In the genomic region with DNA sequence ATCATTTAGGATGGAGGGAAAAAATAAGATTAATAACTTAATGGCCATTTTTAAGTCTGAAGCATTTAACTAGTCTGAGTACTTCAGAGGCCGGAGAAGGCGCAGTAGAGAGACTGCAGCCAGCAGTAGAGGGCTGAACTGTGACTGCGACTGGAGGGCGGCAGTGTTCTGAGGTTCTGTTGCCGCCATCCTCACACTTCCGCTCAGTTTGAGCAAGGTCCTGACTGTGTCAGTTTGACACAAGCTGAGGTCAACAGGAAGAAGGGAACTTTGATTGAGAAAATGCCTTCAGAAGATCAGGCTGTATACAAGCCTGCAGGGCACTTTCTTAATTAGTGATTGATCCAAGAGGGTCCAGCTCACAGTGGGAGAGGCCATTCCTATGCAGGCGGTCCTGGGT, we compare ENCODE assay signal across 21 mouse cellular contexts.
DNase-seq lines count a peak whose midpoint lies in the region; ATAC-seq and TF ChIP-seq lines count a peak whose summit lies in the region.
"Had no signal": no experiment of that assay in that cellular context is flagged by ENCODE, and none has a peak within 500 bp of the region (broad histone marks: within the 10 kb centered on the region; RNA-seq: fewer than 3 reads in every experiment).

No protein-coding gene starts in this region.

- no peak overlapping the region for H3K27ac ChIP-seq in midbrain, postnatal 0 days (ENCODE audit: low read depth, low read length)
- H3K27ac ChIP-seq: embryonic facial prominence, embryonic 10.5 days; embryonic facial prominence, embryonic 13.5 days; forebrain, embryonic 12.5 days; forebrain, embryonic 15.5 days; hindbrain, embryonic 10.5 days; hindbrain, embryonic 13.5 days had no signal

- H3K4me2 ChIP-seq in midbrain, postnatal 0 days (ENCODE audit: low read depth, low read length, poor library complexity, severe bottlenecking) = no peak overlapping the region
- H3K4me2 ChIP-seq: embryonic facial prominence, embryonic 13.5 days; forebrain, embryonic 12.5 days; forebrain, embryonic 15.5 days; heart, embryonic 11.5 days; hindbrain, embryonic 13.5 days had no signal

- no peaks in the 10 kb centered on the region for H3K36me3 ChIP-seq in midbrain, postnatal 0 days (ENCODE audit: insufficient read depth, low read length)
- H3K36me3 ChIP-seq: embryonic facial prominence, embryonic 10.5 days; embryonic facial prominence, embryonic 13.5 days; forebrain, embryonic 12.5 days; hindbrain, embryonic 10.5 days; hindbrain, embryonic 13.5 days had no signal

- no peak for TF ChIP-seq CTCF in midbrain, postnatal 0 days (IDR thresholded peaks at IDR 0.05)

- no peak for ATAC-seq in CD4-positive, CD25-positive, alpha-beta regulatory T cell, adult 4 months
- ATAC-seq in midbrain, postnatal 0 days (ENCODE audit: low FRiP score) = no peak
- ATAC-seq: forebrain, embryonic 15.5 days; hindbrain, embryonic 16.5 days had no signal

- DNase-seq in CD4-positive, CD25-positive, alpha-beta regulatory T cell, adult 2 months (ENCODE audit: low read depth, low spot score) = peak; percentile 9
- peak; percentile 13 for DNase-seq in kidney, adult 9 months
- DNase-seq in kidney, adult 18-20 months = no peak
- DNase-seq in retina, embryonic 14.5 days (ENCODE audit: low spot score) = peak; percentile 3
- no peak for DNase-seq in retina, postnatal 1 day
- DNase-seq in midbrain, postnatal 0 days (ENCODE audit: low spot score) = no peak
- DNase-seq: adrenal gland, postnatal 10 days; cerebellum, adult 18-20 months; cerebellum, adult 9-10 months; cerebellum, postnatal 14 days; gastrocnemius, postnatal 36 days had no signal

- H3K27me3 ChIP-seq in midbrain, postnatal 0 days (ENCODE audit: insufficient read depth, low read length) = no peaks in the 10 kb centered on the region
- H3K27me3 ChIP-seq: embryonic facial prominence, embryonic 13.5 days; forebrain, embryonic 12.5 days; forebrain, embryonic 15.5 days; hindbrain, embryonic 13.5 days had no signal

- H3K9ac ChIP-seq in midbrain, postnatal 0 days (replicated peaks; ENCODE audit: low read length, poor library complexity, severe bottlenecking) = no peak overlapping the region
- H3K9ac ChIP-seq: embryonic facial prominence, embryonic 13.5 days; forebrain, embryonic 12.5 days; forebrain, embryonic 15.5 days; hindbrain, embryonic 13.5 days had no signal

- H3K4me3 ChIP-seq in midbrain, postnatal 0 days (ENCODE audit: low read depth, low read length) = no peak overlapping the region
- H3K4me3 ChIP-seq: embryonic facial prominence, embryonic 10.5 days; embryonic facial prominence, embryonic 13.5 days; erythroblast, embryonic 14.5 days; forebrain, embryonic 12.5 days; forebrain, embryonic 15.5 days; hindbrain, embryonic 10.5 days; hindbrain, embryonic 13.5 days had no signal

- H3K4me1 ChIP-seq in midbrain, postnatal 0 days (ENCODE audit: insufficient read depth, low read length) = no peaks in the 10 kb centered on the region
- H3K4me1 ChIP-seq: embryonic facial prominence, embryonic 13.5 days had no signal

- H3K9me3 ChIP-seq in midbrain, postnatal 0 days (ENCODE audit: low read length) = no peaks in the 10 kb centered on the region
- H3K9me3 ChIP-seq: embryonic facial prominence, embryonic 10.5 days; embryonic facial prominence, embryonic 13.5 days; forebrain, embryonic 12.5 days; forebrain, embryonic 15.5 days; hindbrain, embryonic 10.5 days; hindbrain, embryonic 13.5 days had no signal

- 83% methylated on average over 7 of the region's 7 CpGs for WGBS in midbrain, postnatal 0 days

Comparison
In these comparisons a context has a peak if more than half of its experiments do, and no peak if none do; other contexts are left out.
1. DNase-seq: peak in CD4-positive, CD25-positive, alpha-beta regulatory T cell, adult 2 months (single experiment), kidney, adult 9 months (single experiment) and retina, embryonic 14.5 days (single experiment); none in kidney, adult 18-20 months (single experiment), retina, postnatal 1 day (single experiment) and midbrain, postnatal 0 days (single experiment).